Mouse (Mus musculus): ENCODE results near the gene Znrf3.

The Znrf3 gene

GRCm38 (mm10) chr11:5242158-5242557 lies 202.5 kb downstream of the Znrf3 start:
- DNase-seq (ENCODE audit: low spot score in 2 of 2) = no peak

GRCm38 (mm10) chr11:5239706-5240690 lies 204.6 kb downstream of the Znrf3 start:
- no peak for DNase-seq (ENCODE audit: low spot score in 2 of 2)
